Mouse (Mus musculus) cerebellum, postnatal 25 days (tissue): ENCODE measurements at regions not wholly inside any gene's neighbourhood (a gene's known extent, or its start where the extent isn't known, plus 50 kb on each side); places are given as distances from the start of the nearest gene placed in this dataset.
A peak's percentile ranks its signal among the peaks of the same experiment; 100 is the strongest.

ENCODE experiments used
- DNase-seq, 2 experiments: peaks; one replicate each; pipeline ENCODE4 v3.0.0; 2021; ENCODE audit warnings: mixed read lengths in 2 of 2

GRCm38 (mm10) chr14:76245063-76245396, 134.3 kb downstream of the Nufip1 start:
- DNase-seq = peak; percentile 46 to 66

DNA sequence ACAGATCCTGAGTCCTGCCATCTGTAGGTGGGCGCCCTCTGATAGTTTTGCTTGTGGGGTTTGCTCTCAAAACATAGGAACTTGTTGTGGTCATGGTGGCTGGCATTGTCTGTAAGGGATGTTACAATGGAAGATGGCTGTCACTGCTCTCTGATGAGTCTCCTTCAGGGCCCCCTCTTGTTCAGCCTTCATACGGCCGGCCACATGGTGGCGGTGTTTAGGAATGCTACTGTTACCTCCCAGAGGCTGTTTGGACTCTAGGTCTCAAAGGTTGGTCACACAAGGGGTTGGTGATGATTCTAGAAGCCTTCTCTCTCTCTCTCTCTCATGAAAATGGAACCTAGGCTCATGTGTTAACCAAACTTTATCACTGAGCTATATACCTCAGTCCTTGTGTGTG, 137.0 kb downstream of the Nufip1 start:
- no peak for DNase-seq

DNA sequence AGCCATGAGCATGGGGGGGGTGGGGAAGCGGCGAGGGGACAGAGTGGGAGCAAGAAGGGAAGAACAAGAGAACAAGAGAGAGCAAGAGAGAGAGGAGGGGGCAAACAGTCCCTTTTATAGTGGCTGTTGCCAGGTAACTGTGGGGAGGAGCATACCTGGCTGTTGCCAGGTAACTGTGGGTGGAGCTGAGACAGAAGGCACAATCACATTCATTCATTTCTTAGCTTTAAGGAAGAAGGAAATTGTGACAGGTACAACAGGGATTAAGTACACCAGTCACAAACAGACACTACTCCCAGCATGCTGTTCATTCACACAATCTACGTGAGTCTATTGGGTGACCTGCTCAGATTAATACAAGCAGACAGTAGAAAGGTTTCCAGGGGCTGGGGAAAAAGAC, 143.2 kb downstream of the Nufip1 start:
- DNase-seq = no peak

DNA sequence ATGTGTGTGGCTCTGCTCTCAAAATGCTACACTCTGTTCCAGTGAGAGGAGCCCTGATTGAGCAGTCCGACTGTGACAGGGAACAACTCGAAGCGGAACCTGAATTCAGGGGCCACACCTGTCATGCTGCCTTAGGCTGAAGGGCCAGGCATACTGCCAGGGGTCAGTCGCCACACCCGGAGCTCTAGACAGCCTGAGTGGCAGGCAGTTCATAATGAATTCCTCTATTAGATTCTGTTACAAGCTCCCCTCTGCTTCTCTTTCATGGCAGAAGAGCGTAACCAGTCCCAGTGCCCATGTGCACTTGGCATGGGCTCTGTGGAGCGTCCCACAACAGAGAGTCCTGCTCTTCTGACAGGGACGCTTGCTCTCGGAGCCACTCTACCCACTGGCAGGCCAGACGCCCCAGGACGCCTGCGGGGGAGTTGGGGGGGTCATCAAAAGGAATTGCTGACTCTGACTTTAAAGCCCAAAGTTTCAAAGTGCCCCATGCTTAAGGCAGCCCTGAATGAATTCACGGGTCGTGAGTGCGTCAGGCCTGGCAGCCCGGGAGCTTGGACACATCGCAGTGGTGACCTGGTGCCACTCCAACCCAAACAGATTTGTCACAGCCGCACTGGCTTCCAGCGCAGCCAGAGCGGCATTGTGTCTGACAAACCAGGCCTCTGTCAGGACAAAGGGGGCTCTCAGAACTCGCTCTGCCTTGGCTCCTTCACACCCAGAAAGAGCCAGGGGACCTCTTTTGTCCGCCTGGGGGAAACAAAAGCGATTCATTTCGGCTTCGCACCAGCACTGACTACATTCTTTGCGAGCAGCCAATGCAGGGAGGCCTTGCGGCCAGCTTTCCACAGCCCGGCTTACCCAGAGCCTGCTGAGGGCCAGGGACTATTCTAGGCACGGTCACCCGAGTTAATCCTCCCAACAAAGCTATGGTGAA, 144.1 kb downstream of the Nufip1 start:
- peak; percentile 67 to 73 for DNase-seq

DNA sequence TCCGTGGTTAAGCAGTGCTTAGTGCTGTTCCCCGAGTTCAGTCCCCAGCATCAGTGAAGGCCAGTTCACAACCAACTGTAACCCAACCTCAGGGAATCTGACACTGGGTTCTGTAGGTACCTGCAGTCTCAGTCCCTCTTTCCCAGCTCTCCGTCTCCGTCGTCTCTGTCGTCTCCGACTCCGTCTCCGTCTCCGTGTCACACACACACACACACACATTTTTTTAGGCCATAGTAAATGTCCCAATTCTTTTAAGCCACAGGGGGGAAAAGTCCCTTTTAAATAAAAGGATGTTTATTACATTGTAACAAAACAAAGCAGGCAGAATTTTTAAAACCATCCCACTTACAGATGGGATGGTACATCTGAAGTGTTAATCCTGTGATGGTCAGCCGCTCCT, 145.3 kb downstream of the Nufip1 start:
- no peak for DNase-seq

DNA sequence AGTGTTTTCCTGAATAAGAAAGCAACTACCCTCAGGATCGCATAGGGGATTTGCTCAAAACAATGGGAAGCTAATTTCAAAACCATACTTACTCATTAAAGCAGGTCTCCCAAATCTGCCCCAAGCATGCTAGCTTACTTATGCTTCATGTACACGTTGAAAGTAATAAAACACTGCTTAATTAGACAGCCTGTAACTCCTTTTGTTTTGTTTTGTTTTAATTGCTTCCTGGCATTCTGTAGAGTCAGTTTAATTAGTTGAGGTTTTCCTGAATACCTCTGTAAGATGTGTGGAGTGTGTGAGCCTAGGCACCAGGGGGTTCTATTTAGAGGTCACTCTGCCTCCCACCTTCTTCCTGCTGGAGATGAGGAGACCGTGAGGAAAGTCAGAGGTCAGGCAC, 147.9 kb downstream of the Nufip1 start:
- DNase-seq = no peak

DNA sequence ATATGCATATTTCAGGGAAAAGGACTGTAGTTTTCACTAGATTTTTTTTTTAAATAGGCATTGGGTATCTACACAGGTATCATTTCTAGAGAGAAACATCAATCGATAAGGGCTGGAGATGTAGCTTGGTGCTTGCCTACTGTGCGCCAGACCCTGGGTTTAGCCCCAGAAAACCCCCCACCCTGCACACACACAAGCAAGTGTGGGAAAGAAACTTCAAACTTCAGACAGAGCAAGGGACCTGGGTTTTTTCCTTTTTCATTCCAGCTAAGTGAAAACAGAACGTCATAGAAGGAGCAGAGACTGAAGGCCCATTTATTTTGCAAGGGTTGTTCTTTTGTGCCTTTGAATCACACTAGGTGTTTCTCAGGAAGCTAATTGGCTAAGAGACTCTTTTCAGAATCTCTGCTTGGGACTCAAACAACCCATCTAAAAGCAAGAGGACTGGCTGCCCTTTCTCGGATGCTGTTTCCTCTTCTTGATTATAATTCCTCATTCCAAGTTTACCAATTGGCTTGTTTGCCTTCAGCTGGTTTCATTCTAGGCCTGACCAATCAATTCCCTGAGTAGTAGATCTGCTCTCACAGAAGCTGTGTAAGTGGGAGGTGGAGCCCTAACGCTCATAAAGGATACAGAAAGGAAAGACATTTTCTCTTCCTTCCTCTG, 150.1 kb downstream of the Nufip1 start:
- DNase-seq = no peak

DNA sequence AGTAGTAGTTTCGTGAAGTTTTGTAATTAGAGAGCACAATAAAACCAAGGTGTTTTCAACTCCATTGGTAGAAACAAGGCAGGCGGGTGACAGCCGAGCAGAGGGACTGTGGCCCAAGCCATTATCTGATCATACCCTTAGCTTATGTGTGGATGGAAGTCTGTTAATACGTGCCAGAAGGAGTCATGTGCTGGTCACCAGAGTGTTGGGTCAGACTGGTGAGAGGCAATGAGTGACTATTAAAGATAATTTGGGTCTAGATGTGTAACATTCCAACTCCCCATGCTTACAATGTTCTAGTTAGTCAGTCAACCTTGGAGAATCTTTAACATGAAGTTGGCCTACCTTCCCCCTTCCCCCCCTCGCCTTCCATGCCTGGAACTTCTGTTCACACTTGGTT, 151.1 kb upstream of the Tsc22d1 start:
- DNase-seq = no peak

- DNase-seq = no peak
These were observed 148.9 kb upstream of the Tsc22d1 start for GRCm38 (mm10) chr14:76265819-76266218.

GRCm38 (mm10) chr14:76266249-76266648, 148.5 kb upstream of the Tsc22d1 start:
- no peak for DNase-seq

GRCm38 (mm10) chr14:76267091-76267490, 147.7 kb upstream of the Tsc22d1 start:
- no peak for DNase-seq

- no peak for DNase-seq
These were observed 143.6 kb upstream of the Tsc22d1 start for GRCm38 (mm10) chr14:76271190-76271589.

- DNase-seq = no peak
These were observed 141.9 kb upstream of the Tsc22d1 start for GRCm38 (mm10) chr14:76272840-76273239.

- no peak for DNase-seq
These were observed 138.1 kb upstream of the Tsc22d1 start for GRCm38 (mm10) chr14:76276655-76277054.

GRCm38 (mm10) chr14:76278751-76279450, 135.9 kb upstream of the Tsc22d1 start:
- no peak for DNase-seq

DNA sequence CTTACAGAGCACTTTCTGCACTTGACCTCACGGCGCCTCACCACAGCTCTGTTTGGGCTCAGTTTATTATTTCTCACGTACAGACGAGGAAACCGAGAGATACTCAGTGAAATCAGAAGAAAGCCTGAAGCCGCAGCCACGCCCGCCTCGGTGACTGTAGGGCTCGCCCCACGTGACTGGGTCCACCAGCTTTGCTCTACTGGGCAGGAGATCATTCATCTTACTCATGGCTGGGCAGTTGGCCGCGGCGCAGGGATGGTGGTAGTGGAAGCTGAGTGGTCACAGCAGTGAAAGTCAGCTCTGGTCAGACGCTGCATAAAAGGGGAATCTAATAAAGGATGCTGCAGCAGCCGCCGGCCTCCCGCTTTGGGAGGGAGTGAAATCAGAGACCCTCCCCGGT, 135.2 kb upstream of the Tsc22d1 start:
- no peak for DNase-seq

GRCm38 (mm10) chr14:76281867-76282266, 132.9 kb upstream of the Tsc22d1 start:
- DNase-seq = no peak

DNA sequence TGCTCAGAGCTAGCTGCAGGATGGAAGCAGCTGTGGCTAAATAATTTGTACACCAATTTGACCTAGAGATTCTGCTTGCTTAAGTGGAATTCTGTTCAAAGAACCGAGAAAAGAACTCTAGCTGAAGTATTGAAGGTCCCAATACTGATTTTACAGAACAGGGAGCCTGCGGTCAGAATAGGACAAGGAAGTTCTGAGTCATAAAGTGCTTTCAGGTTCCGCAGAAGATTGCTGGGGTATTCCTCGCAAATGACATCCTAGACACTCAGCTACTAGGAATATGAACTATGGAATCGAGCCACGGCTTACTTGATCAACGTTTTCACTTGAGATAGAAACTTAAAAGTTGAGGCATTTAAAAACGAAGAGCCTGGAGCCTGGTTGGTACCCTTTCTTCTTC, 127.0 kb upstream of the Tsc22d1 start:
- DNase-seq = no peak

DNA sequence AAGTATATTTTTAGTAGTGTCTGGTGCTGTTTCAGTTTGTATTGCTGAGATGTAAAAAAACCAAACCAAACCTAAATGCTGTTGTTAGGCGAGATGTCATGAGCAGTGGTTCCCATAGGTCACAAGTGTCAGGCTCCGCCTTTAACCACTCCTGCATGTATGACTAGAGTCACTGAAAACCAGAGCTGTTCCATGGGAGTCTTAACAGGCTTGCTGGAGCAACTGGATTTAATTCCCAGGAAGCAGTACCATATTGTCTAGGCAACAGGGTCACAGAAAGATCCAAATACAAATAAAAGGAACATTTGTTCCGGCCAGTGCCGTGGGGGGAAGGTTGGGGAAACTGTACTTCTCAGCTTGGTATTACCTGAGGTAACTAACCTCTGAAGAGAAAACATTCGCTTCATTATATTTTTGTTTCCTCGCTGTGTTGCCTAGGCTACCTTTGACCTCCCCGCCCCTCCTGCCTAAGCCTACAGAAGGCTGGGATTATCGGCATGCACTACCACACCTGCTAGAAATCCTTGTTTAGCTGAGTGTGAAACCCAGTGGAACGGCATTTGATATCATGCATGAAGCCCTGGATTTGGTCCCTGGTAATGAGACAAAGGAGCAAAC, 124.3 kb upstream of the Tsc22d1 start:
- no peak for DNase-seq

GRCm38 (mm10) chr14:76292211-76292610, 122.5 kb upstream of the Tsc22d1 start:
- DNase-seq = no peak

DNA sequence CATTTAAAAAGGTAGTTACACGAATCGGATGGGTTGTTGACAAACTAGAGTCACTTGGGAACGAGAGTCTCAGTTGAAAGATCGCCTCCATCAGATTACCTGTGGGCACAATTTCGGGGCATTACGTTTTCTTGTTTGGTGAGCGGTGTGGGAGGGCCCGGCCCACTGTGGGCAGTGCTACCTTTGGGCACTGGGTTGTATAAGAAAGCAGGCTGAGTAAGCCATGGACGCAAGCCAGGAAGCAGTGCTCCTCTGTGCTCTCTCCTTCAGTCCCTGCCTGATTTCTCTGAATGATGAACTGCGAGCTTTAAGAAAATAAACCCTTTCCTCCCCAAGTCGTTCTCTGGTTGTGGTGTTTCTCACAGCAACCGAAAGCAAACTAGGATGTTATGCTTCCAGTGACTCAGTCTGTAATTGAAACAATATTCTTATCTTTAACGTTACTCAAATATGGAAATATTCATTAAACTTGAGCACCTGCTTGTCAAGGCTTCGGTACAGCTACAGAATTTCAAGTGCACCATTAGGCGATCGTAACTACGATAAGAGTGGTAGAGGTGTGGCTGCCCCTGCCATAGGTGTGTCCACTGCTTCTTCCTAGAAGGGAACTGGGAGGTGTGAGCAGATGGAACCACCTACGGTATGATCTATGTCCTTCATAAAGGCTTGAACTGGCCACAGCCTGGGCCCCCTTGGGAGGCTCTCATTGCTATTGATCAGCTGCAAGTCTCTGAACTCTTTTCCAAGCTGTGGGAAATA, 119.2 kb upstream of the Tsc22d1 start:
- no peak for DNase-seq

GRCm38 (mm10) chr14:76297864-76298263, 116.9 kb upstream of the Tsc22d1 start:
- DNase-seq = no peak
